Mouse (Mus musculus): ENCODE data around the gene Olfr1417. TPM values are rescaled to one million over a fixed set of nuclear protein-coding genes. Genes with fewer than 3 reads are reported as not detected.

Olfr1417 gene
- total RNA-seq, 1 experiment from 2014 or later: not detected

Other genes starting within 250 kb of the Olfr1417 start
- 3.6 and 7.6 TPM in 2 replicates for gene Ms4a6d, start 234.4 kb downstream of the Olfr1417 start, total RNA-seq (2017)
- 1.4 and 5.6 TPM in 2 replicates for gene Ms4a2, start 215.5 kb downstream of the Olfr1417 start, total RNA-seq (2017)
- not detected in 2 replicates for gene Ms4a3, start 198.4 kb downstream of the Olfr1417 start, total RNA-seq (2017)
- gene Oosp2, start 178.7 kb downstream of the Olfr1417 start, total RNA-seq (2017): not detected in 2 replicates
- gene Oosp1, start 148.1 kb downstream of the Olfr1417 start, total RNA-seq (2017): not detected in 2 replicates
- not detected in 2 replicates for gene Oosp3, start 142.2 kb downstream of the Olfr1417 start, total RNA-seq (2017)
- gene Gif, start 91.7 kb downstream of the Olfr1417 start, total RNA-seq (2017): not detected in 2 replicates
- gene Mrpl16, start 68.8 kb downstream of the Olfr1417 start, total RNA-seq (2017): 23.6 and 24.1 TPM in 2 replicates
- 3.3 and 4.4 TPM in 2 replicates for gene Stx3, start 19.8 kb downstream of the Olfr1417 start, total RNA-seq (2017)
- gene Olfr1418, start 21.8 kb upstream of the Olfr1417 start, total RNA-seq (2017): not detected in 2 replicates
- gene Olfr1419, start 35.9 kb upstream of the Olfr1417 start, total RNA-seq (2017): not detected in 2 replicates
- not detected in 2 replicates for gene Olfr1420, start 47.3 kb upstream of the Olfr1417 start, total RNA-seq (2017)
- gene Patl1, start 73.2 kb upstream of the Olfr1417 start, total RNA-seq (2017): 21.1 and 21.9 TPM in 2 replicates
- 39.0 and 42.6 TPM in 2 replicates for gene Osbp, start 126.7 kb upstream of the Olfr1417 start, total RNA-seq (2017)
- not detected in 2 replicates for gene Olfr1423, start 202.1 kb upstream of the Olfr1417 start, total RNA-seq (2017)
- not detected in 2 replicates for gene Olfr1424, start 223.5 kb upstream of the Olfr1417 start, total RNA-seq (2017)
- gene Olfr1425, start 238.5 kb upstream of the Olfr1417 start, total RNA-seq (2017): 1.3 TPM in 1 of 2 replicates, not detected in the other